Comparison of ENCODE assay signal across 12 mouse cellular contexts in genomic region chr12:29740346-29741025, GRCm38 (mm10).
DNase-seq lines count a peak whose midpoint lies in the region; ATAC-seq lines count a peak whose summit lies in the region.
"Had no signal": no experiment of that assay in that cellular context is flagged by ENCODE, and none has a peak within 500 bp of the region (broad histone marks: within the 10 kb centered on the region; RNA-seq: fewer than 3 reads in every experiment).

No protein-coding gene starts in this region.

- H3K9me3 ChIP-seq in hindbrain, embryonic 14.5 days (ENCODE audit: control insufficient read depth, low read length) = no peaks in the 10 kb centered on the region
- no peaks in the 10 kb centered on the region for H3K9me3 ChIP-seq in midbrain, embryonic 15.5 days
- H3K9me3 ChIP-seq: embryonic facial prominence, embryonic 12.5 days had no signal

- no peaks in the 10 kb centered on the region for H3K27me3 ChIP-seq in hindbrain, embryonic 14.5 days (ENCODE audit: control insufficient read depth, insufficient read depth, low read length)
- H3K27me3 ChIP-seq in midbrain, embryonic 15.5 days (replicated peaks) = no peaks in the 10 kb centered on the region
- H3K27me3 ChIP-seq: embryonic facial prominence, embryonic 12.5 days had no signal

- intact Hi-C loops in gastrocnemius, postnatal 36 days (cut with DNase I) = loop anchor here (5.0 kb wide), 1 partner anchor 53 kb away; no protein-coding TSS in a partner anchor

- peak overlapping the region; percentile 61 for H3K27ac ChIP-seq in hindbrain, embryonic 14.5 days
- peak overlapping the region; percentile 60 for H3K27ac ChIP-seq in midbrain, embryonic 15.5 days
- H3K27ac ChIP-seq: embryonic facial prominence, embryonic 12.5 days; macrophage had no signal

- H3K9ac ChIP-seq in hindbrain, embryonic 14.5 days = no peak overlapping the region
- no peak overlapping the region for H3K9ac ChIP-seq in midbrain, embryonic 15.5 days
- H3K9ac ChIP-seq: embryonic facial prominence, embryonic 12.5 days had no signal

- peak; percentile 46; the same call in 1 of the 2 replicates for ATAC-seq in hindbrain, embryonic 14.5 days (ENCODE audit: low FRiP score)
- ATAC-seq in midbrain, embryonic 15.5 days (replicated peaks) = peak; percentile 41
- ATAC-seq: intestine, embryonic 16.5 days had no signal

- no peak overlapping the region for H3K4me3 ChIP-seq in hindbrain, embryonic 14.5 days (replicated peaks; ENCODE audit: low read length)
- no peak overlapping the region for H3K4me3 ChIP-seq in midbrain, embryonic 15.5 days
- H3K4me3 ChIP-seq: embryonic facial prominence, embryonic 12.5 days had no signal

- peaks cover 4% of the 10 kb centered on the region; the same call in 1 of the 2 replicates for H3K36me3 ChIP-seq in hindbrain, embryonic 14.5 days (replicated peaks; ENCODE audit: control insufficient read depth, insufficient read depth)
- H3K36me3 ChIP-seq in midbrain, embryonic 15.5 days (replicated peaks) = no peaks in the 10 kb centered on the region
- H3K36me3 ChIP-seq: embryonic facial prominence, embryonic 12.5 days; G1E had no signal

- H3K4me2 ChIP-seq in hindbrain, embryonic 14.5 days (replicated peaks) = no peak overlapping the region
- H3K4me2 ChIP-seq in midbrain, embryonic 15.5 days = no peak overlapping the region
- H3K4me2 ChIP-seq: embryonic facial prominence, embryonic 12.5 days had no signal

- peak; percentile 31 for DNase-seq in cerebellum, adult 11 months
- DNase-seq in cerebellum, adult 8-10 months = peak; percentile 31
- no peak for DNase-seq in hindbrain, embryonic 14.5 days (ENCODE audit: low spot score)
- DNase-seq in natural killer cell, adult 2 months (ENCODE audit: low spot score in 2 of 2) = no peak
- DNase-seq in adrenal gland, postnatal 36 days = no peak
- no peak for DNase-seq in gastrocnemius, postnatal 36 days
- no peak for DNase-seq in adrenal gland, adult 8-10 months

- H3K4me1 ChIP-seq in hindbrain, embryonic 14.5 days (replicated peaks; ENCODE audit: control insufficient read depth, insufficient read depth, low read length) = peaks cover 16% of the 10 kb centered on the region
- peaks cover 18% of the 10 kb centered on the region for H3K4me1 ChIP-seq in midbrain, embryonic 15.5 days
- H3K4me1 ChIP-seq: embryonic facial prominence, embryonic 12.5 days had no signal

- WGBS in hindbrain, embryonic 14.5 days = 61% methylated on average over 8 of the region's 8 CpGs
- 49% methylated on average over 8 of the region's 8 CpGs for WGBS in midbrain, embryonic 15.5 days

Comparison
In these comparisons a context has a peak if more than half of its experiments do, and no peak if none do; other contexts are left out.
1. DNase-seq: peak in cerebellum, adult 11 months (single experiment) and cerebellum, adult 8-10 months (single experiment); none in hindbrain, embryonic 14.5 days (single experiment), natural killer cell, adult 2 months (0 of 2), adrenal gland, postnatal 36 days (0 of 2), gastrocnemius, postnatal 36 days (0 of 2) and adrenal gland, adult 8-10 months (single experiment).